Mouse (Mus musculus) kidney, postnatal 36 days (tissue): ENCODE measurements around the gene Gm49361.
A peak's percentile ranks its signal among the peaks of the same experiment; 100 is the strongest.
"Not testable (repeated sequence)": the region's sequence is repeated elsewhere in the genome, so short reads cannot be mapped to it uniquely, and the experiment has no call there.

Experiments
- DNase-seq, 2 experiments: peaks; one replicate each; pipeline ENCODE4 v3.0.0; 2021 to 2022; ENCODE audit warnings: mixed read lengths in 2 of 2

Gene Gm49361

DNA sequence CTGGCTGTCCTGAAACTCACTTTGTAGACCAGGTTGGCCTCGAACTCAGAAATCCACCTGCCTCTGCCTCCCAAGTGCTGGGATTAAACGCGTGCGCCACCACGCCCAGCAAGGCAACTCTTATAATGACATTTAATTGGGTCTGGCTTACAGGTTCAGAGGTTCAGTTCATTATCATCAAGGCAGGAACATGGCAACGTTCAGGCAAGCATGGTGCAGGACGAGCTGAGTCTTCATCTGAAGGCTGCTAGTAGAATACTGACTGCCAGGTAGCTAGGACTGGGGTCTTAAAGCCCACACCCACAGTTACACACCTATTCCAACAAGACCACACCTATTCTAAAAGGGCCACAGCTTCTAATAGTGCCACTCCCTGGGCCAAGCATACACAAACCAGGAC, 57.8 kb downstream of the Gm49361 start:
- not testable (repeated sequence) for DNase-seq

DNA sequence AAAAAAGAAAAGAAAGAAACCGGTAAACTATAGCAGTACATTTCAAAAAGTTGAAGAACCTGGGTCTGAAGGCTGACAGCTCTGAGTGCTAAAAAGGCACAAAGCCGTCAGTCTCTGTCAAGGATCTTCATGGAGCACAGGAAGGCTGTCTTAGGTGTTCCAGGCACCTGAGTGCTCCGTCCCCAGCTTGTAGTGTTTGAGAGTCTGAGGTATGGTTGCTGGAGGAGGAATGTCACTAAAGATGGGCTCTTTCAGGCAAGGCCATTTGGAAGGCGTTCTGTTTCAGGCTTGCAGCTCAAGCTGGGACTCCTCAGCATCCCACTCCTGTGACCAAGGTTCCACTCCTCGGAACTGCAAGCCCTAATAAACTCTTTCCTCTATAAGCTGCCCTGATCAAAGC, 58.5 kb downstream of the Gm49361 start:
- no peak for DNase-seq

DNA sequence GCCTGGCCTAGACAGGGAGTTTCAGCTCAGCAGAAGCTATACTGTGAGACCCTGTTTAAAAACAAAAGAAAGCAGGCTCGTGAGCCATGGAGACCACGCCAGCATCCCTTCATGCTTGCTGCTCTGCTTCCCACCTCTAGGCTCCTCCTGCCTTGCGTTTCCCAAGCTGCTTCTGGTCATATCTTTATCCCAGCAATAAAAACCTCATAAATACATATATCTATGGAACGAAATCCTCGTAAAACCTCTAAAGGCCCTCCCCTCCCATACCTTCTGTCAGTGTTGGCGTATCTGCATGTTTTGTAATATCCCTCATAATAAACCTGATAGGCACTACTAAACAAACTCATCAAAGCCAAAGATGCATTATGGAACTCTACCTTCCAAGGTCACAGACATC, 59.3 kb downstream of the Gm49361 start:
- DNase-seq = no peak

DNA sequence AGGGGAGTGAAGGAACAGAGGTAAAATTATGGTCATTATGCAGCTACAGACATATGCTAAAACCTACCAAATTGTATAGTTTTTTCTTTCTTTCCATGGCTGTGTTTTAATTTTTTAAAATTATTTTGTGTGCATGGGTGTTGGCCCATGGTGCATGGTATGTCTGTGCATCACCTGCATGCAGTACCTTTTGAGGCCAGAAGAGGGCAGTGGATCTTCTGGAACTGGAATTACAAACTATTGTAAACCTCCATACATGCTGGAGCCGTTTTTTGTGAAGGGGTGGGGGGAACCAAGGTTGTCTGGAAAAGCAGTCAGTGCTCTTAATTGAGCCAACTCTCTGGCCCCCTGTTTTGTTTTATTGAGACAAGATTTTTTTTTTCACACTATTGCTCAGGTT, 61.3 kb downstream of the Gm49361 start:
- peak; percentile 76 to 89 for DNase-seq

DNA sequence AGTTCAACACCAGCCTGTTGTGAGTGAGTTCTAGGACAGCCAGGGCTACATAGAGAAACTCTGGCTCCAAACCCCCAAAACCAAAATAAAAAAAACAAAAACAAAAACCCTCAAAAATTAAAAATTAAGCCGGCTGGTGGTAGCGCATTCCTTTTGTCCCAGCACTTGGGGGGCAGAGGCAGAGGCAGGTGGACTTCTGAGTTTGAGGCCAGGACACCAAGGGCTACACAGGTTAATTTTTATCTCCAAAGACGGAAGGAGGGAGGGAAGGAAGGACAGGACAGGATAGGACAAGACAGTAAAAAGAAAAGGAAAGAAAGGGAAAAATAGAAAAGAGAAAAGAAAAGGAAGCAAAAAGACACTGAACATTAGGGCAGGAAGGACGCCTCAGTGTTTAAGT, 63.2 kb downstream of the Gm49361 start:
- DNase-seq = peak; percentile 23 to 32

DNA sequence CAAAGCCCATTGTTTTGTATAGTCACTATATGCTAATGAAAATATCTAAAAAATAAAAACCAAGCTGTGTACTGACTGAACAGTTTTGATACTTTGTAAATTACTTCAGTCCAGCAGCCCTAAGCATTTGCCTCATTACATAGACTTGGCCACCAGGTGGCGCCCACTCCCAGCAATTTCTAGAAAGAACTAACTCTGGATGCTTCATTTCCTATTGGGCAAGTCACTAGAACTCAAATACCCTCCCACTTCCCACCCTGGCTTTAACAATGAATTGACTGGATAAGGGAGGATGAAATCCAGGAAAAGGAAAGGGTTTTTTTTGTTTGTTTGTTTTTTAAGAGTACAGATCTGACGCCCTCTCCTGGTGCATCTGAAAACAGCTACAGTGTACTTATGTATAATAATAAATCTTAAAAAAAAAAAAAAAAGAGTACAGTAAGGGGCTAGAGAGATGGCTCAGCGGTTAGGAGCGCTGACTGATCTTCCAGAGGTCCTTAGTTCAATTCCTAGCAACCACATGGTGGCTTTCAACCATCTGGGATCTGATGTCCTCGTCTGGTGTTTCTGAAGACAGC, 65.9 kb downstream of the Gm49361 start:
- DNase-seq = peak; percentile 84 to 93

DNA sequence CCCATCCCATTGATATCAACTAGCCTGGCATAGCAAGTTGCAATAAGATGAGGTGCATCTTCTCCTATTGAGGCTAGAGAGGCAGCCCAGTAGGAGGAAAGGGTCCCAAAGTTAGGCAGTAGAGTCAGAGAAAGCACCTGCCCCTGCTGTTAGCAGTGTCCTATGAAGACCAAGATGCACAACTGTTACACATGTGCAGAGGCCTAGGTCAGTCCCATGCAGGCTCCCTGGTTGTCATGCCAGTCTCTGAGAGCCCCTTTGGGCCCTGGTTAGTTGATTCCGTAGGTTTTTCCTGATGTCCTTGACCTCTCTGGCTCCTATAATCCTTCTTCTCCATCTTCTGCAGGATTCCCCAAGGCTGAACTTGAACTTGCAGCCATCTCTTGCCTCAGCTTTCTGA, 66.4 kb downstream of the Gm49361 start:
- DNase-seq = no peak

DNA sequence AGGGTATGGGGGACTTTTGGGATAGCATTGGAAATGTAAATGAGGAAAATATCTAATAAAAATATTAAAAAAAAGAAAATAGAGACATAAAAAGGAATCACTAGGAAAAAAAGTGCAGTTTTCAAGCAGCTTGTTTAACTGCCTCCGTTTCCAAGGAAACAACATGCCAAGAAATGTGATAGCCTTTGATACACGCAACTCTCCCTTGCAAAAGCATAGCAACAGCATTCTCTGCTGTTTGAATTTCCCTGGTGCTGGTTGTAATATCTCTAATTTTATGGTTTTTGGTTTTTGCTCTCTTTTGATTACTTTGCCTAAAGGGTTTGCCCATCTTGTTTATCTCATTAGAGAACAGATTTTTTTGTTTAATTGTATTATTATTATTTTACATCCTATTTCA, 70.4 kb downstream of the Gm49361 start:
- DNase-seq = no peak

DNA sequence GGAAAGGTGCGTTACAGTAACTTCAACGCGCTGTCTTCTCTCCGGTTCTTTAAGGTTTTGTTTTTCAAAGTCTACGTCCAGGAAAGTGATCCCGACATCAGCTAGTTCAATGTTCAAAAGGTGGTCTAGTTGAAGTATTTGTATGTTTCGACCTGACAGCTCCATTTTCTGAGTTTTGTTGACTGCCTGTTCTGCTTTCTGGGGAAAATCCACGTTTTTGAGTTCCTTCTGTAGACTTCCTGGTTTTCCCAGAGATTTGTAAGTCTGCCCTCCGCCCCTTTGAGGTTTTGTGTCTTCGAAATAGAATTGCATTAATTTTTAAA, 80.3 kb downstream of the Gm49361 start:
- no peak for DNase-seq

DNA sequence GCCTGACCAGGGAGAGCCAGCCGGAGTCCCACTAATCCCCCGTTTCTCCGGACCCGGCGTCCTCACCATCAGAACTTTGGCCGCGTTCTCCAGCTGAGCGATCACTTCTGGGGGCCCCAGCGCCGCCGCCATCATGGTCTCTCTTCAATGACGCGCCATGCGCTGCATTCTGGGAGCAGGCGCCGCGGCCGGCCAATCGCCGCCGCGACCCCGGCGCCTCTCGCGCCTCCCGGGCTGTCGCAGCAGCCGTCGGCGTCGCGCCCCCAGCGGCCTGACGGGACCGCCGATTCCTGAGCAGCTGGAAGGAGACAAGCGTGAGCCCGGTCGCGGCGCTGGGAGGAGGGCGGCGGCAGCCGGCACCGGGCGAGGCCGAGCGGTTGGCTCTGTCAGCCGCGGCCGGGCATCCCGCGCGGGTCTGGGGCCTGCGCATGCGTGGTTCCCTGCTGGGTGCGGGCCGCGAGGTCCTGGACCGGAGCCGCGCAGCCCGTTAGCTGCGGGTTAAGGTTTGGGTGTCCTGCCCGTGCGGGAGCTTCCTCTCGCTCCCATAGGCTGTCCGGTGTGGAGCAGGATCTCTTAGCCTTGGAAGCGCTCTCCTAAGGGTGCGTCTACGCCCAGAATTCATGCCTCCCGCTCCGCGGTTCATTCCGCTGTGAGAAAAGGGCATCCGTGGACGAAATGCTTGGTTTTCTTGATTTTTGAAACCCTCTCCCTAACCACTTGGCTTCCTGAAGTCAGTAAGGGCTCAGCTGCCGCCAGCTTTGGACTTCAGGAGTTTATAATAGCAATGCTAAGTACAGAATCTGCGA, 80.9 kb downstream of the Gm49361 start, which contains the start of gene Xpo4:
Gene Xpo4, minus strand, starts transcription at position 609 of the 806 bp plus-strand sequence.
- peak; percentile 75 to 90 for DNase-seq

DNA sequence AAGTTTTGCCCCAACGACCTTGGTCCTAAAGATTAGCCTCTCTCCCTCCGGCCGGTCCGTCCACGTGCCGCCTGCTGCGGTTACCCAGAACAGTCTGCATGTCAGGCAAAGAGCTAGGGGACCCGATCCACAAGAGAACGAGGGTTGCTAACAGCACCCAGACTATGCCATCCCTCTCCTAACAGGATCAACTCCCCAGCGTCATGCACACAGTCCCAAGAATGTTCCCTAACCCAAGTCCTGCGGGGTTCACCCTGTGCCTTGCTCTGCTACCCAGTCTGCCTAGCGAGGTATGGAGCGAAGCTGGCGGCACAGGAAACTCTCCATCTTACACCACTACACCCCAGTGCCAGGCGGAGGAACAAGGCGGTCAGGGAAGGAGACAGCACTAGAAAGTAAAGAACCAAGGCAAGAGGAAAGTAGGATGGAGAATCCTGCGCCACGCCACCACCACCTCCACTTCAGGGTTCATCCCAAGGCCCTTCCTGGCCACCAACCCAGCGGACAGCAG, 81.5 kb downstream of the Gm49361 start:
- DNase-seq = peak; percentile 21 to 48

DNA sequence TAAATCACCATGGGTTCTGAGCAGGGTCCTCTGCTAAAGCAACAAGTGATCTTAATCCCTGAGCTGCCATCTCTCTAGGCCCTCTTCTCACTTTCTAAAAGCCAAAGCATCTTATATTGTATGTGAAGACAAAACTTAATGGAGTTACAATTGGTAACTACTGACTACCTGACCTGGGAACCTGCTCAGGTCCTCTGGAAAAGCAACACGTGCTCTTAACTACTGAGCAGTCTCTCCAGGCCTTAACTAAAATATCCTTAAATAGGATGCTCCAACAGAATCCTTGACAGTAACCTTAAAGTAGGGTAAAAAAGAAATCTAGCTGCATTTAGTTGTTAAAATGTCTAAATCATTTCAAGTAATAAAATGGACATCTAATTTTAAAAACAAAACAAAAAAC, 82.3 kb downstream of the Gm49361 start:
- DNase-seq = no peak

DNA sequence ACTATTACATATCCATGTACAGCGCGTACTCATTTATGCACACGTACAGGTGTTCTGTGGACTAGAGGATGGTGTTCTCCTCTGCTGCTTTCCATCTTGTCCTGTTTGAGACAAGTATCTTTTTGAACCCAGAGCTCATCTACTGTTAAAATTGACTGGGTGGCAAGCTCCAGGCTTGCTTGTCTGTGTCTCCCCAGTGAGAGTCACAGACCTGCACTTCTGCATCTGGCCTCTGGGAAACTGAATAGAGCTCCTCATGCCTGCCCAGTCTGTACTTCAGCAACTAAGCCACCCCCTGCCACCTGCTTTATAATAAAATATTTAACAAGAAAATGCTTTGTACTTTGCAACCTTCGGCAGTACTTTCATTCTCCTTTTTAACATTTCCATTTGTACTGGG, 87.6 kb downstream of the Gm49361 start:
- peak in 1 of 2 experiments; percentile 12 for DNase-seq

DNA sequence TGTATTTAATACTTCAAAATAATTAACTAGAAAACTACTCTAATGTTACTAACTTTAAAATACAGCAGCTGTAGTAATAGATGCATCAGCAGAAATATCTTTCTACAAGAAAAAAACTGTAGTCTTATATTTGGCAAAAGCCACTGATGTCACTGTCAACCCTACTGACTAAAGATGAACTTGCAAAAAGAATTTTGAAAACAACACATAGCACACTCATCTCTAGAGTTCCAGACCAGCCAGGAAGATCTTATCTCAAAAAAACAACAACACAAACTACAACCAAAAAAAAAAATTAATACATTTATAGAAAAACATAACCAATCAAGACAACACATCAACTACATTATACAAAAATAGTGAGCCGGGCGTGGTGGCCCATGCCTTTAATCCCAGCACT, 88.4 kb downstream of the Gm49361 start:
- no peak for DNase-seq

DNA sequence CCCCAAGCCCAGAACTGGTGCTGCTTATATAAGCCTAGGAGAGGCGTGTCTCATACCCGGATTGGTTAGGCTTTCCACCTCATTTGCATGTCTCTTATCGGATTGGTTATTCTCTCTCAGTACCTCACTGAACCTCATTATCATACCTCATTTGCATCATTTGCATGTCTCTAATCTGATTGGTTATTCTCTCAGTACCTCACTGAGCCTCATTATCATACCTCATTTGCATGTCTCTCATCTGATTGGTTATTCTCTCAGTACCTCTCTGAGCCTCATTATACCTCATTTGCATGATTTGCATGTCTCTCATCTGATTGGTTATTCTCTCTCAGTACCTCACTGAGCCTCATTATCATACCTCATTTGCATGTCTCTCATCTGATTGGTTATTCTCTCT, 89.4 kb downstream of the Gm49361 start:
- DNase-seq = not testable (repeated sequence)

DNA sequence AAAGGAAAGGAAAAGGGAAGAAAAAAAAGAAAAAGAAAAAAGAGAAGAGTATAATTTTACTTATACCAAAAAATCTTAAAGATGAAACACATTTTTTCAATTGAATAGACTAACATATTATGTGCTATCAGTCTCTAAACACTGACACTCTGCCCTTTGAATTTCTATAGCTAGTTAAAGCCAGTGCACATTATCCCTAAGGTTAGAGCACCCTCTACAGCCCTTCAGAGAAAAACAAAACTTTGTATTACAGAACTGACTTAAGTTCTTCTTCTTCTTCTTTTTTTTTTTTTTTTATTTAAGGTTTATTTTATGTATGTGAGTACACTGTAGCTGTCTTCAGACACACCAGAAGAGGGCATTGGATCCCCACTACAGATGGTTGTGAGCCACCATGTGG, 96.4 kb downstream of the Gm49361 start:
- DNase-seq = no peak

DNA sequence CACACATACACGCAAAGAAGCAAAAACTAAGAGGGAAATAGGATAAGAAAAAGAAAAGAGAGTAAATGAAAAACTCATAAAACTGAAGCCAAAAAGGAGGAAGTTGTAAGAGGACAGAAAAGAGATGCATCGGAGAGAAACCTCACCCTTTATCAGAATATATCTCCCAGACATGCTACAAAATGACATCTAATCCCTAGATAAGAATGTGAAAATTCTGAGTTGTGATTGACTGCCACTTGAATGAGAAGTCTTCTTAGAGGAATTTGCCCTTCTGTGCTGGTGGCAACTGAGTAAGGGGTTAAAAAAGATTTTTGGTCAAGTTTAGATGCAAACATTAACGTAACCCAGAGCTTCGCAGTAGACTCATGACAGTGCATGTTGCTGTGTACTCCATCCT, 99.7 kb downstream of the Gm49361 start:
- no peak for DNase-seq

DNA sequence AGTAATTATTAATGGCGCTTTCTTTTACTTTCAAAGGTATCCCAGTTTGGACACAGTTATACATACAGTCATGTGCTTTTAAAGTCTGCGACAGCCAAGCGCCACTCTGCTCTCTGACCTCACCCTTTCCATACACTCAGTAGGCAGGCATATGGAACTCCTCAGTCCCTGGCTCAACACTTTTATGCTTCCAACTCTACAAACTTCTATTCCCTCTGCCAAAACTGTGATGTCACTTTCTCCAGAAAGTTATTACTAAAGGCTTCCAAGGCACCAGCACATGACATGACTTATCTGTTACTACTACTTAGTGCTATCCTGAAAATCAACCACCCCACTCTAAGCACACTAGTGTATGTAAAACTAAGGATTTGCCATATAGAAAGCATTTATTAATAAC, 106.8 kb downstream of the Gm49361 start:
- no peak for DNase-seq

DNA sequence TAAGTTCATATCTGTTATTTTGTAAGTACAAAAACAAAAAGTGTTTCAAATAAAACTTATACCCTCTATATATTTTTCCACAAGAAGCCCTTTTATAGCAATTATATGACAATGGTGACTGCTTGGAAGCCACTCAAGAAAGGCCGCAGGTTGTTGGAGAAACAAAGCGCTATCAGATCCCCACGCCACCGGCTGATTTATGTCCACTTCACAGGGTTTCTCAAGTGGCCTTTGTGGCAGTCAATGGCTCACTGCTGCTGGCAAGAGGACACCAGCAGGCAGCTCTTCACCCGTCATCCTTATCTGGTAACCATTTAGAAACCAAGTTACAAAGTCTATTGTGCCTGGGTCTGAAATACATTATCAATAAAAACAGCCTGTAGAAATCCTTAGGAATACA, 111.8 kb downstream of the Gm49361 start:
- no peak for DNase-seq

DNA sequence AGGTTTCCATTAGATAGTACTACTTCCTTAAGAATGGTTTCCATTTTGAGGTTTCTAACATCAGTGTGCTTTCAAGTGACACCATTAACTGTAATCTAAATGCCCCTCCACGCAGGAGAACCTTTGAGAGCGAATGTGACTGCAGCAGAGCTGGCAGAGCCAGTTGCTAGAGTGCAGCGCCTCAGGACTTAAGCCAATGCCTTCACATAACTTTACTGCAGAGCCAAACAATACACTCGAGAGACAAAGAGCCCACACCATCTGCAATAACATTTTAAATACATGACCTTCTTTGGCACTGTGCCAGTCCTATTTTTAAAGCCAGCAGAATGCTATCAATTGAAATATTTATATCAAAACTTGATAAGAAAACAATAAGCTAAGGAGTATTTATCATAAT, 116.3 kb downstream of the Gm49361 start:
- no peak for DNase-seq

DNA sequence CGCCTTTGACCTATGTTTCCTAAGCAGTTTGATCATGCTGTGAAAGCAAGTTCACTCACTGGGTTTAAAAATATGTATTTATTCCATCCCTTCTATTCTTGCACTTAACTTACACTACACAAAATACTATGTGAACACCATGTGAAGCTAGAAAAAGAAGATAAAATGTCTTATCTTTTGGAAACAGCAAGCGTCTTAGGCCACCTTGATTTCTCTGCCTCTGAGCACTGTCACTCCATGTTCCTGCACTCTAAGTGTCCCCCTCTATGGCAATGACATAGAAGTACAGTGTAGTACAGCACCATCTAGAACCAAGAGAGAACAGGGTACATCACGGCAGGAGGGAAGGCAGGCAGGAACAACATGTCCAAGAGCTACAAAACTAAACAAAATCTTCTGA, 123.0 kb downstream of the Gm49361 start:
- no peak for DNase-seq

DNA sequence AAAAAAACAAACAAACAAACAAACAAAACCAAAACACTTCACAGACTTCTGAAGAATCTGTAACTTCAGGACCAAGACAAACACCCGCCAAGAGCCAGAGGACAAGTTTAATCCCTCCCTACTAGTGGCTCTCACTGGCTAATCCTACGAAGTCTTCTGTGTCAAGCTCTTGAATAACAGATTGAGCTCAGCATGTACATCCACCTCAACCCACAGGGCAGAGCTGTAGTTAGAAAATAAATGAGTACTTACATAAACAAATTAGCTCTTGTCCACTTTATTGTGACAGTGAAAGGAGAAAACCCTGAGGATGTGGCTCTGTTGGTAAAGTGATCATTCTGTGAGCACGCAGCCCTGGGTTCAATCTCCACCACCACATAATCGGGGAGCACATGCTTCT, 124.2 kb downstream of the Gm49361 start:
- no peak for DNase-seq

DNA sequence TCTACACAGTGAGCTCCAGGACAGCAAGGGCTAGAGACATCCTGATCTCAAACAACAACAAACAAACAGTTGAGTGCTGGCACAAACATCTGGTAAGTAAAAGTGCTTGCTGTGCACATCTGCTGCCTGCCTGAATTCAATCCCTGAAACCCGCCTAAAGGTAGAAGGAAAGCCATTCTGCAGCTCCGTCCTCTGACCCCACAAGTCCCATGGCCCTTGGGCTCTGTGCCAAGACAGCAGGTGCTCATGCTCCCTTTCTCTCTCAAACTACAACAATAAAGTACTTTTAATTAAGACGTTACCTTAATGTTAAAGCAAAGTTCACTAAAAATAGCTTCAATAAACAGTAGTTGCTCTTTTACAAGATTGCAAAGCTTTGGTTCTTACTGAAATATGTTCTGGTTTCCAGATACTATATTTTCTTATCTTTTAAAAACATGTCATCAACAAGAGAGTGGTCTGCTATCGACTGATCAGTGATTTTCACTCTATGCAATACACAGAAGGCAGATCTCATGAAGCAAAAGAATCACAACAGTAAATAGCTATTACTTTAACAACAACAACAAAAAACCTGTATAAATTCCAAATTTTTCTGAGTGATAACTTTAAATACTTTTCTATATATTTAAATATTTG, 125.2 kb downstream of the Gm49361 start:
- DNase-seq = peak; percentile 54 to 76

DNA sequence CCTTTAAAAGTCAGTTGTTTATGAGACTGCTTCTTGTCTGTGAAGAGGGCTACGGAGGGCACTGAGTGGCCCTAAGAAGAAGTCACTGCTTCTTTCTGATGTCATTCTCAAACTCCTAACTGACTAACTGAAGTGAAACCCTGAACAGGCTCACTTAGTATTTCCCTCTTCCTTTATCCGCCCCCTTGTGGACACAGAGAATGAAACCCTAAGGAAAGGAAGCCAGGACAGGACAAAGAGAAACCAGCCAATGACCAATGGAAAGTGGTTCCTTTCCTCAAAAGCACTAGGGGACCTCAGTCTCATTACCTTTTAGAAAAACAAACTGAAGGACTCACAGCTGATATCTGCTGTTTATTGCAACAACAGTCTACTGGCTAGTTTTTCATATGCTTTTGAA, 126.4 kb downstream of the Gm49361 start:
- peak; percentile 39 to 50 for DNase-seq
